Mouse (Mus musculus): ENCODE results near the gene Msl1. TPM values are rescaled to one million over a fixed set of nuclear protein-coding genes. Genes with fewer than 3 reads are reported as not detected.

Msl1 gene
- total and polyA plus RNA-seq, 3 experiments: 25.9 to 58.1 (median 27.3) TPM

DNA sequence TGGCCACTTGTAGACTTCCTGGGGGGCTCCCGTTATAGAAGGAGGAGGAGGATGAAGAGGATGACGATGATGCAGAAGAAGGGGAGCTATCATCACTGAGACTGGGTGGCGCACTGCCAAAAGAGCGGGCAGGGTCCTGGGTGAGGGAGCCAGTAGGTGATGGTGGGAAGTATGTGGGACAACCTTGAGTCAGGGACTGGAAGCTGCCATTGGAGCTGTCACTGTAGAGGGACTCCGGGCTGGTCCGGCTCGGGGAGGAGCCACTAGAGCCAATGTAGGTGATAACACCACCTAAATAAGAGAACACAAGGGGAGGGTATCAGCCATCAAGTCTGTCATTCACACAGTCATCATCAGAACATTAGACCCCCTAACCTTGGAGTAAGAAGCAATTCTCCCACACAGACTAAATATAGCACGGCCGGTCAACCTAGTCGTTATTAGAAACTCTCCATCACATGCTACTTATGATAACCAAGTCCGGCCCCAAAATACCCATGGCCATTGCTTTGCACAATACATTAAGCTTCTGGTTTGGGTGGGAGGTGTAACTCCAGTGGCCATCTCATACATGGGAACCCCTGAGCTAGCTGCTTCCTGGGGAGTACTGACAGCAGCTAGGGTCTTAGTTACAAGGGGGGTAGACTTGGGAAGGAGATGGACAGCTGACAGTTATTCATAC, 23.3 kb upstream of the Msl1 start:
- in situ Hi-C loops (cut with MboI; ENCODE audit: low pct_ligation_motif_present, low pct_unique_long_range_greater_than_20kb, low sequenced_read_pairs) (no loop called here), dilution Hi-C loops (cut with MboI; ENCODE audit: extremely low pct_ligation_motif_present, extremely low pct_unique_long_range_greater_than_20kb, low sequenced_read_pairs) (no loop called here)
- Histone ChIP-seq H3K27me3 (replicated peaks) (peaks cover 17% of the 10 kb centered on the region), H3K9ac (ENCODE audit: insufficient read depth, low read depth) (no peak overlapping the region), H3K27ac (ENCODE audit: insufficient read depth, low read depth) (no peak overlapping the region), H3K36me3 (replicated peaks in 1 of 2; ENCODE audit: control insufficient read depth in 1 of 2, insufficient read depth in 1 of 2, low read length in 1 of 2) (peaks cover 0 to 14% of the 10 kb centered on the region in 2 experiments), H3K9me3 (replicated peaks; ENCODE audit: low read length) (no peaks in the 10 kb centered on the region), H3K4me2 (ENCODE audit: insufficient read depth, low read depth, poor library complexity, severe bottlenecking) (no peak overlapping the region), H3K79me2 (replicated peaks; ENCODE audit: control insufficient read depth, extremely low read depth, insufficient read depth, poor library complexity, severe bottlenecking) (no peaks in the 10 kb centered on the region), H3K4me1 (ENCODE audit: control insufficient read depth in 1 of 2, insufficient read depth in 2 of 2) (peaks cover 37 to 54% of the 10 kb centered on the region in 2 experiments), H3K4me3 (replicated peaks in 1 of 3; ENCODE audit: low read depth in 2 of 3, low read length in 2 of 3, poor library complexity in 1 of 3) (no peak overlapping the region)
- no peak for TF ChIP-seq BHLHE40 (IDR thresholded peaks at IDR 0.05; ENCODE audit: low read depth, low read length)
- TF ChIP-seq HCFC1 (IDR thresholded peaks at IDR 0.05; ENCODE audit: low read depth, low read length): no peak
- TF ChIP-seq JUND (conservative IDR thresholded peaks at IDR 0.05; ENCODE audit: low read depth, low read length): no peak
- no peak for TF ChIP-seq ZNF384 (IDR thresholded peaks at IDR 0.05; ENCODE audit: low read depth, low read length)
- TF ChIP-seq NRF1 (IDR thresholded peaks at IDR 0.05; ENCODE audit: low read depth, low read length): no peak
- no peak for TF ChIP-seq MAX (IDR thresholded peaks at IDR 0.05; ENCODE audit: low read length)
- TF ChIP-seq SIN3A (IDR thresholded peaks at IDR 0.05; ENCODE audit: low read length): no peak
- no peak for TF ChIP-seq CHD2 (IDR thresholded peaks at IDR 0.05; ENCODE audit: low read length)
- no peak for TF ChIP-seq POLR2AphosphoS2 (IDR thresholded peaks at IDR 0.05; ENCODE audit: low read depth, low read length)
- TF ChIP-seq MEF2A (IDR thresholded peaks at IDR 0.05; ENCODE audit: borderline replicate concordance, low read depth, low read length): no peak
- TF ChIP-seq GABPA (IDR thresholded peaks at IDR 0.05; ENCODE audit: insufficient replicate concordance, low read depth, low read length): no peak
- no peak for TF ChIP-seq NELFE (IDR thresholded peaks at IDR 0.05; ENCODE audit: low read depth, low read length)
- no peak for TF ChIP-seq IRF4 (IDR thresholded peaks at IDR 0.05; ENCODE audit: low read depth, low read length)
- TF ChIP-seq PAX5 (IDR thresholded peaks at IDR 0.05; ENCODE audit: low read length): no peak
- no peak for TF ChIP-seq ZMIZ1 (IDR thresholded peaks at IDR 0.05; ENCODE audit: low read depth, low read length)
- TF ChIP-seq RCOR1 (conservative IDR thresholded peaks at IDR 0.05; ENCODE audit: low read depth, low read length): no peak
- no peak for DNase-seq (ENCODE audit: extremely low read depth)

- H3K27me3 ChIP-seq (replicated peaks): peaks cover 17% of the 10 kb centered on the region
- no peak overlapping the region for H3K27ac ChIP-seq (ENCODE audit: insufficient read depth, low read depth)
- peaks cover 34 to 53% of the 10 kb centered on the region in 2 experiments for H3K4me1 ChIP-seq (ENCODE audit: control insufficient read depth in 1 of 2, insufficient read depth in 2 of 2)
- H3K79me2 ChIP-seq (replicated peaks; ENCODE audit: control insufficient read depth, extremely low read depth, insufficient read depth, poor library complexity, severe bottlenecking): no peaks in the 10 kb centered on the region
- peaks cover 0 to 14% of the 10 kb centered on the region in 2 experiments for H3K36me3 ChIP-seq (replicated peaks in 1 of 2; ENCODE audit: control insufficient read depth in 1 of 2, insufficient read depth in 1 of 2, low read length in 1 of 2)
- DNase-seq (ENCODE audit: extremely low read depth): no peak
- no peak overlapping the region for H3K4me2 ChIP-seq (ENCODE audit: insufficient read depth, low read depth, poor library complexity, severe bottlenecking)
- H3K4me3 ChIP-seq (replicated peaks in 1 of 3; ENCODE audit: low read depth in 2 of 3, low read length in 2 of 3, poor library complexity in 1 of 3): no peak overlapping the region
- no peak overlapping the region for H3K9ac ChIP-seq (ENCODE audit: insufficient read depth, low read depth)
- in situ Hi-C loops (cut with MboI; ENCODE audit: low pct_ligation_motif_present, low pct_unique_long_range_greater_than_20kb, low sequenced_read_pairs): no loop called here
- H3K9me3 ChIP-seq (replicated peaks; ENCODE audit: low read length): no peaks in the 10 kb centered on the region
- TF ChIP-seq CTCF (conservative IDR thresholded peaks at IDR 0.05 in 1 of 2, IDR thresholded peaks at IDR 0.05 in 1 of 2; ENCODE audit: low read depth in 2 of 2, low read length in 2 of 2) (no peak), MYC (IDR thresholded peaks at IDR 0.05; ENCODE audit: low read depth, low read length) (peak; percentile 86), MAX (IDR thresholded peaks at IDR 0.05; ENCODE audit: low read length) (peak; percentile 88), MXI1 (IDR thresholded peaks at IDR 0.05; ENCODE audit: low read depth, low read length) (peak; percentile 61), BHLHE40 (IDR thresholded peaks at IDR 0.05; ENCODE audit: low read depth, low read length) (peak; percentile 47; the same call in 1 of the 2 replicates)
- dilution Hi-C loops (cut with MboI; ENCODE audit: extremely low pct_ligation_motif_present, extremely low pct_unique_long_range_greater_than_20kb, low sequenced_read_pairs): no loop called here
Observed at GRCm38 (mm10) chr11:98772667-98773171, 22.6 kb upstream of the Msl1 start.

All from CH12.LX (cell line).